Mouse (Mus musculus): Measurements from ENCODE around the gene Sh2d7.
"Not testable (repeated sequence)": the region's sequence is repeated elsewhere in the genome, so short reads cannot be mapped to it uniquely, and the experiment has no call there.

GRCm38 (mm10) chr9:54584127-54584526, 45.3 kb downstream of the Sh2d7 start:
- TF ChIP-seq TAL1, GATA1 (IDR thresholded peaks at IDR 0.05; ENCODE audit: low read length): not testable (repeated sequence)

Data from erythroblast, embryonic 14.5 days (primary cell).